Mouse (Mus musculus): Measurements from ENCODE around the gene Ibsp. TPM values are rescaled to one million over a fixed set of nuclear protein-coding genes. Genes with fewer than 3 reads are reported as not detected.

Ibsp gene
- polyA plus RNA-seq, 1 experiment from 2014 or later = 0.12 TPM

DNA sequence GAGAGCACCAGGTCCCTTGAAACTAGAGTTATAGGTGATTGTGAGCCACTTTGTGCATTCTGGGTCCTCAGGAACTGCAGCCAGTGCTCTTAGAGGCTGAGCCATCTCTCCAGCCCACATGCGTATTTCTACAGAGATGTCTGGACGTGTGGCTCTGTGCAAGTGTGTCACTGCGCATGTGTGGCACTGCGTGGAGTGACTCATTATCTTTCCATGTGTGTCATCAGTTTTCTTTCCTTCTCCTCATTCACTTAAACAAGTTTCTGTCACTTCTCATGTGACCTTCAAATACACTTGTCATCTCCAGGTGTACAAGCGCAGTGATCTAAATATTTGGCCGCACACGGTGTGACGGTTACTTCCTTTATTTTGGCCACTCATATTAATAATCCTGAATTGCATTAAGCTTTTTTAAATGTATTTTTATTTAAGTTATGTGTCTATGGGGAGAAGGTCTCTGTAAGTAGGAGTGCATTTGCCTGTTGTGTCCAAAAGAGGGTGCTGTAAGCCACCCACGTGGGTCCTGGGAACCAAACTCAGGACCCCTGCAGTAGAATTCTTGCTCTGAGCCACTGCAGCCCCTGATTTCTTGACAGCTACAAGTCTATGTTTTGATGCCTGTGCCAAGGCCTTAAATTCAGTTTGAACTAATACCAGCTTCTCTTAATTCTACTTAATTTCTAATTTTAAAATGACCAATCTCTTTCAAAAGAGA, 45.7 kb downstream of the Ibsp start:
- H3K9ac ChIP-seq (replicated peaks) = no peak overlapping the region
- H3K4me3 ChIP-seq (replicated peaks) = no peak overlapping the region
- H3K4me1 ChIP-seq (replicated peaks) = 0 out of 2 replicates have a peak, but pooled peaks cover 2% of the 10 kb centered on the region
- WGBS = 74% methylated on average over 9 of the region's 9 CpGs
- H3K9me3 ChIP-seq = no peaks in the 10 kb centered on the region
- no peak overlapping the region for H3K27ac ChIP-seq
- H3K27me3 ChIP-seq = no peaks in the 10 kb centered on the region
- no peaks in the 10 kb centered on the region for H3K36me3 ChIP-seq
- H3K4me2 ChIP-seq (replicated peaks) = no peak overlapping the region
- ATAC-seq = no peak

DNA sequence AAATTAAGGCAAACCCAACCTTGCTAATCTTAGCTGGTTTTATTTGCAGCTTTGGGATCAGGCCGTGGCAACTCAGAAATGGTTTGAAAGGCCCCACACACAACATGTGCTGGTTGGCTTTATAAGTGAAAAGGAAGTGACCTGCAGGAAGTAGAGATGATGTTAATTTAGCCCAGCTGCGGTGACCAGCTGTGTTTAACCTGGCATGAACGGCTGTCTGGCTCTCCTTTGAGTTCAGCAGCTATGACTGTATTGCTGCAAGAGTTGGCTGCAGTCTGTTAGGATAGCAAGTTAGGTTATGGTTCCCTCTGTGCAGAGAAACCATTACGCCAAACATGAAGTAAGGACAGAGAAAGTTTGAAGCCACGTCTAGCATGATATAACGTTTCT, 46.3 kb downstream of the Ibsp start:
- Histone ChIP-seq H3K27ac (no peak overlapping the region), H3K4me3 (replicated peaks) (no peak overlapping the region), H3K9me3 (no peaks in the 10 kb centered on the region), H3K4me1 (replicated peaks) (no peaks in the 10 kb centered on the region), H3K9ac (replicated peaks) (no peak overlapping the region), H3K4me2 (replicated peaks) (no peak overlapping the region), H3K27me3 (no peaks in the 10 kb centered on the region), H3K36me3 (no peaks in the 10 kb centered on the region)
- no peak for ATAC-seq
- 84% methylated on average over 6 of the region's 6 CpGs for WGBS

GRCm38 (mm10) chr5:104351041-104351440, 52.1 kb downstream of the Ibsp start:
- H3K27me3 ChIP-seq = no peaks in the 10 kb centered on the region
- H3K4me3 ChIP-seq (replicated peaks) = no peak overlapping the region
- no peaks in the 10 kb centered on the region for H3K9me3 ChIP-seq
- H3K4me1 ChIP-seq (replicated peaks) = no peaks in the 10 kb centered on the region
- no peak overlapping the region for H3K9ac ChIP-seq (replicated peaks)
- H3K36me3 ChIP-seq = no peaks in the 10 kb centered on the region
- H3K27ac ChIP-seq = no peak overlapping the region
- H3K4me2 ChIP-seq (replicated peaks) = no peak overlapping the region
- 61% methylated on average over 1 of the region's 1 CpGs for WGBS
- no peak for ATAC-seq

GRCm38 (mm10) chr5:104351874-104352273, 52.9 kb downstream of the Ibsp start:
- Histone ChIP-seq H3K4me3 (replicated peaks) (no peak overlapping the region), H3K4me2 (replicated peaks) (no peak overlapping the region), H3K27ac (no peak overlapping the region), H3K4me1 (replicated peaks) (no peaks in the 10 kb centered on the region), H3K9me3 (no peaks in the 10 kb centered on the region), H3K36me3 (no peaks in the 10 kb centered on the region), H3K27me3 (no peaks in the 10 kb centered on the region), H3K9ac (replicated peaks) (no peak overlapping the region)
- ATAC-seq = no peak
- WGBS = 78% methylated on average over 5 of the region's 5 CpGs

DNA sequence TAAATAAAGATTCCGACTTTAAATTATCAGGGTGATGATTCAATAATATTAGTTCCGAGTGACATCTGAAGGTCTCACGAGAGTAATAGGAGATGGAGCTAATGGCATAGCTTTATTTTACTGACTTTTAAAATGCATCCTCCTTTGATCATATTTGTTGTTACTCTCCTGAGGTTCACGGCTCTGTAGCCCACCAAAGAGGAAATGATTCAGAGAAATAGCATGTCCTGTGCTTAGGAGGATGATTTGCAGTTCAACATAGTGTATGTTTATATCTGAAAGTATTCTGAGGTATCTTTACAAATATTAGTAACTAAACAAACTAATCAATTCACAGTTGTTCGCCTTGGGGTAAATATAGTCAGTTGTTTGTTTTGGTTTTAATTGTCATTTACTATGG, 58.6 kb downstream of the Ibsp start:
- WGBS = 88% methylated on average over 5 of the region's 5 CpGs
- Histone ChIP-seq H3K36me3 (no peaks in the 10 kb centered on the region), H3K9ac (replicated peaks) (no peak overlapping the region), H3K27ac (no peak overlapping the region), H3K9me3 (no peaks in the 10 kb centered on the region), H3K4me3 (replicated peaks) (no peak overlapping the region), H3K4me2 (replicated peaks) (no peak overlapping the region), H3K4me1 (replicated peaks) (no peaks in the 10 kb centered on the region), H3K27me3 (no peaks in the 10 kb centered on the region)
- ATAC-seq = no peak

- no peaks in the 10 kb centered on the region for H3K9me3 ChIP-seq
- H3K4me3 ChIP-seq (replicated peaks) = no peak overlapping the region
- H3K4me2 ChIP-seq (replicated peaks) = no peak overlapping the region
- no peaks in the 10 kb centered on the region for H3K4me1 ChIP-seq (replicated peaks)
- H3K9ac ChIP-seq (replicated peaks) = no peak overlapping the region
- H3K36me3 ChIP-seq = no peaks in the 10 kb centered on the region
- 73% methylated on average over 7 of the region's 7 CpGs for WGBS
- H3K27ac ChIP-seq = no peak overlapping the region
- no peaks in the 10 kb centered on the region for H3K27me3 ChIP-seq
- no peak for ATAC-seq
These were observed 59.6 kb downstream of the Ibsp start for GRCm38 (mm10) chr5:104358592-104358991.

GRCm38 (mm10) chr5:104359257-104359656, 60.3 kb downstream of the Ibsp start:
- no peak overlapping the region for H3K4me3 ChIP-seq (replicated peaks)
- no peak for ATAC-seq
- no peaks in the 10 kb centered on the region for H3K36me3 ChIP-seq
- H3K9me3 ChIP-seq = no peaks in the 10 kb centered on the region
- no peak overlapping the region for H3K9ac ChIP-seq (replicated peaks)
- no peak overlapping the region for H3K27ac ChIP-seq
- 82% methylated on average over 6 of the region's 6 CpGs for WGBS
- H3K27me3 ChIP-seq = no peaks in the 10 kb centered on the region
- no peaks in the 10 kb centered on the region for H3K4me1 ChIP-seq (replicated peaks)
- H3K4me2 ChIP-seq (replicated peaks) = no peak overlapping the region

Small RNA genes within 50 kb of the gene (microRNA-seq; reads per million reads assigned to microRNA genes)
- gene Gm23616 = not detected

Other genes starting within 250 kb of the Ibsp start
- gene Gm17660, start 221.6 kb upstream of the Ibsp start, polyA plus RNA-seq (2015; fragmentation: Nextera tagmentation; extraction: Ambion mirVana) = not detected in 2 replicates
- 72.8 and 84.5 TPM in 2 replicates for gene Sparcl1, start 185.4 kb upstream of the Ibsp start, polyA plus RNA-seq (2015; fragmentation: Nextera tagmentation; extraction: Ambion mirVana)
- not detected in 2 replicates for gene Dspp, start 128.5 kb upstream of the Ibsp start, polyA plus RNA-seq (2015; fragmentation: Nextera tagmentation; extraction: Ambion mirVana)
- gene Dmp1, start 96.6 kb upstream of the Ibsp start, polyA plus RNA-seq (2015; fragmentation: Nextera tagmentation; extraction: Ambion mirVana) = 0.59 and 0.89 TPM in 2 replicates
- gene Mepe, start 26.2 kb downstream of the Ibsp start, polyA plus RNA-seq (2015; fragmentation: Nextera tagmentation; extraction: Ambion mirVana) = not detected in 2 replicates
- 6.1 and 6.4 TPM in 2 replicates for gene Spp1, start 135.9 kb downstream of the Ibsp start, polyA plus RNA-seq (2015; fragmentation: Nextera tagmentation; extraction: Ambion mirVana)
- 7.5 and 8.4 TPM in 2 replicates for gene Pkd2, start 160.3 kb downstream of the Ibsp start, polyA plus RNA-seq (2015; fragmentation: Nextera tagmentation; extraction: Ambion mirVana)
- gene BC005561, start 209.2 kb downstream of the Ibsp start, polyA plus RNA-seq (2015; fragmentation: Nextera tagmentation; extraction: Ambion mirVana) = 15.6 and 15.9 TPM in 2 replicates

All from midbrain, embryonic 13.5 days (tissue).